In the genomic region with DNA sequence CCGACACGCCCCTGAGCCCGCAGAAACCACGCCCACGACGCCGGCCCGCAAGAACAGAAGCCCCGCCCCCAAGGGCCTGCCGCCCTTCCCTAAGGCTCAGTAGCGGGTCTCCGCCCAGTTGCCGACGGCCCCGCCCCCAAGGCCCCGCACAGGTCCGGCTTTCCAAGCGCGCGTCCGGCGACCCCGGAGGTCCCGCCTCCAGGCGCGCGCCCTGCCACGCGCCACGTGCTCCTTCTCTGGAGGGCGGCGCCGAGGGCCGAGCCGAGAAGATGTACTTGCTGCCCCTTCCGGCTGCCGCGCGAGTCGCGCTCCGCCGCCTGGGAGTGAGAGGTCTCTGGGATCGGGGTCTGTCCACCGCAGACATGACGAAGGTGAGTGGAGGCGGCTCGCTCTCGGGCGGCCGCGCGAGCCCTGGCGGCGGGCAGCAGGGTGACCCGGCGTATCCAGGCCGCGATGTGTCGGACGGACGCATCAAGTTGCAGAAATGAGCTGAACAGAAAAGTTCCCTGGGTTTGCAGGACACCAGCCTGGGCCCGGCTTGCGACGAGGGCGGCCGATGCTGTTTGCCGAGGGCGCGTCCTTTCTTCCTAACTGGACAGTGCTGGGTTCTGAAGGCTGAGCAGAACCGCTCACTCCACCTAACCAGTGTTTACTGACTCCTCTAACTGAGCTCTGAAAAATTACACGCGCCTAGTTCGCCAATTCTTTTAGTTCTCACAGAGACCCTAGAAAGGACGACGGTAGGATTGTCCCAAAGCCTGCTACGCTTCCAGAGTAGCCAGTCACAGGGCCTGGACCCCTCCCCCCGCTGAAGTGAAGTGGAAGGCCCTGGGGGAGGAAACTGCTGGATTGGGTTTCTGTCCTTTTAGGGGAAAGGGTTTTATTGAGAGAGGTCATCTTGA, we compare ENCODE assay signal across 8 mouse cellular contexts. TPM values are rescaled to one million over a fixed set of nuclear protein-coding genes. Genes with fewer than 3 reads are reported as not detected.
A peak's percentile ranks its signal among the peaks of the same experiment; 100 is the strongest.
DNase-seq lines count a peak whose midpoint lies in the region; ATAC-seq and TF ChIP-seq lines count a peak whose summit lies in the region.

A gene (plus strand): TSS at position 184 of the 902 bp plus-strand sequence.

- H3K4me3 ChIP-seq in bone marrow, adult 2 months (replicated peaks; ENCODE audit: control insufficient read depth, low read depth, low read length): peak within 1 kb of the TSS; percentile 70
- H3K4me3 ChIP-seq in embryonic facial prominence, embryonic 15.5 days (replicated peaks): peak within 1 kb of the TSS; percentile 84
- peak within 1 kb of the TSS; percentile 66 for H3K4me3 ChIP-seq in kidney, embryonic 14.5 days (ENCODE audit: low read length)
- H3K4me3 ChIP-seq in limb, embryonic 15.5 days: peak within 1 kb of the TSS; percentile 64

- under 1% methylated on average over 78 of the region's 78 CpGs for WGBS in bone marrow, adult 2 months
- under 1% methylated on average over 76 of the region's 78 CpGs for WGBS in embryonic facial prominence, embryonic 15.5 days
- under 1% methylated on average over 77 of the region's 78 CpGs for WGBS in kidney, embryonic 14.5 days
- WGBS in limb, embryonic 15.5 days: under 1% methylated on average over 78 of the region's 78 CpGs

- H3K4me1 ChIP-seq in bone marrow, adult 2 months (ENCODE audit: control insufficient read depth, insufficient read depth, low read length): no peaks in the 10 kb centered on the region
- H3K4me1 ChIP-seq in embryonic facial prominence, embryonic 15.5 days: peaks cover 13% of the 10 kb centered on the region
- peaks cover 14% of the 10 kb centered on the region for H3K4me1 ChIP-seq in kidney, embryonic 14.5 days (ENCODE audit: control insufficient read depth, insufficient read depth, low read length)
- H3K4me1 ChIP-seq in limb, embryonic 15.5 days: peaks cover 11% of the 10 kb centered on the region

- H3K4me2 ChIP-seq in embryonic facial prominence, embryonic 15.5 days (replicated peaks): peak within 1 kb of the TSS; percentile 62
- peak within 1 kb of the TSS; percentile 74 for H3K4me2 ChIP-seq in kidney, embryonic 14.5 days (replicated peaks; ENCODE audit: low read depth, low read length)
- peak within 1 kb of the TSS; percentile 57 for H3K4me2 ChIP-seq in limb, embryonic 15.5 days

- no peak for TF ChIP-seq CTCF in bone marrow, adult 2 months (IDR thresholded peaks at IDR 0.05; ENCODE audit: control insufficient read depth, insufficient read depth, low read length)

- DNase-seq in 416B (ENCODE audit: low read depth): peak; percentile 97
- peak; percentile 98 to 99 for DNase-seq in heart, adult 9 months (ENCODE audit: low spot score in 2 of 2)
- DNase-seq in monocyte, adult 2 months (ENCODE audit: low read depth in 1 of 2, low spot score in 2 of 2): peak; percentile 96 to 99
- DNase-seq in spleen, postnatal 36 days (ENCODE audit: low spot score in 2 of 2): peak; percentile 97 to 98

- ATAC-seq in embryonic facial prominence, embryonic 15.5 days (ENCODE audit: insufficient number of reproducible peaks, low FRiP score, low TSS enrichment, low read depth): peak; percentile 92
- peak; percentile 95 for ATAC-seq in kidney, embryonic 14.5 days (ENCODE audit: low FRiP score, low TSS enrichment)
- peak; percentile 92 for ATAC-seq in limb, embryonic 15.5 days (ENCODE audit: insufficient number of reproducible peaks, low FRiP score, low TSS enrichment, low read depth)

- peak; percentile 80; the same call in 1 of the 2 replicates for TF ChIP-seq POLR2A in bone marrow, adult 2 months (IDR thresholded peaks at IDR 0.05; ENCODE audit: borderline replicate concordance, control insufficient read depth, low read depth, low read length)

- no peaks in the 10 kb centered on the region for H3K27me3 ChIP-seq in embryonic facial prominence, embryonic 15.5 days
- no peaks in the 10 kb centered on the region for H3K27me3 ChIP-seq in kidney, embryonic 14.5 days (ENCODE audit: control insufficient read depth, insufficient read depth, low read length)
- H3K27me3 ChIP-seq in limb, embryonic 15.5 days: no peaks in the 10 kb centered on the region

- peak within 1 kb of the TSS; percentile 70 for H3K9ac ChIP-seq in embryonic facial prominence, embryonic 15.5 days
- peak within 1 kb of the TSS; percentile 67 for H3K9ac ChIP-seq in kidney, embryonic 14.5 days (ENCODE audit: low read depth, low read length)
- H3K9ac ChIP-seq in limb, embryonic 15.5 days: peak within 1 kb of the TSS; percentile 75

- peak within 1 kb of the TSS; percentile 33; the same call in 1 of the 2 replicates for H3K27ac ChIP-seq in bone marrow, adult 2 months (ENCODE audit: control insufficient read depth, insufficient read depth, low read depth, low read length, poor library complexity)
- peak within 1 kb of the TSS; percentile 78 for H3K27ac ChIP-seq in embryonic facial prominence, embryonic 15.5 days (replicated peaks)
- peak within 1 kb of the TSS; percentile 60; the same call in 1 of the 2 replicates for H3K27ac ChIP-seq in kidney, embryonic 14.5 days (ENCODE audit: low read depth, low read length)
- H3K27ac ChIP-seq in limb, embryonic 15.5 days: peak within 1 kb of the TSS; percentile 70

- peaks cover 28% of the 10 kb centered on the region for H3K36me3 ChIP-seq in embryonic facial prominence, embryonic 15.5 days
- peaks cover 28% of the 10 kb centered on the region for H3K36me3 ChIP-seq in kidney, embryonic 14.5 days (ENCODE audit: control insufficient read depth, insufficient read depth, low read length)
- H3K36me3 ChIP-seq in limb, embryonic 15.5 days: peaks cover 21% of the 10 kb centered on the region

- no peaks in the 10 kb centered on the region for H3K9me3 ChIP-seq in embryonic facial prominence, embryonic 15.5 days (replicated peaks)
- H3K9me3 ChIP-seq in kidney, embryonic 14.5 days (ENCODE audit: control insufficient read depth, low read length): no peaks in the 10 kb centered on the region
- no peaks in the 10 kb centered on the region for H3K9me3 ChIP-seq in limb, embryonic 15.5 days

RNA-seq across cellular contexts. Expression of the gene that starts here (rescaled TPM):
- polyA plus RNA-seq in bone marrow, adult 2 months (2011; ENCODE audit: insufficient read depth, insufficient read length, low replicate concordance, missing spikeins): 19.4 and 65.3 TPM in 2 replicates
- polyA plus RNA-seq in embryonic facial prominence, embryonic 15.5 days (2015; fragmentation: Nextera tagmentation; extraction: Ambion mirVana): 67.7 and 68.7 TPM in 2 replicates
- polyA plus RNA-seq in kidney, embryonic 14.5 days (2014; fragmentation: Nextera tagmentation; extraction: Ambion mirVana): 88.3 and 112 TPM in 2 replicates
- 59.8 and 66.2 TPM in 2 replicates for polyA plus RNA-seq in limb, embryonic 15.5 days (2015; fragmentation: Nextera tagmentation; extraction: Ambion mirVana)

Comparison
In these comparisons a context has a peak if more than half of its experiments do, and no peak if none do; other contexts are left out.
1. Peak in every context shown above with its lines: DNase-seq, ATAC-seq, H3K4me3 ChIP-seq and H3K27ac ChIP-seq.